Mouse (Mus musculus): Measurements from ENCODE around the gene Mtfp1. TPM values are rescaled to one million over a fixed set of nuclear protein-coding genes. Genes with fewer than 3 reads are reported as not detected.
A peak's percentile ranks its signal among the peaks of the same experiment; 100 is the strongest.

Gene Mtfp1
- polyA plus RNA-seq, 1 experiment from 2014 or later, result 14.5 TPM

DNA sequence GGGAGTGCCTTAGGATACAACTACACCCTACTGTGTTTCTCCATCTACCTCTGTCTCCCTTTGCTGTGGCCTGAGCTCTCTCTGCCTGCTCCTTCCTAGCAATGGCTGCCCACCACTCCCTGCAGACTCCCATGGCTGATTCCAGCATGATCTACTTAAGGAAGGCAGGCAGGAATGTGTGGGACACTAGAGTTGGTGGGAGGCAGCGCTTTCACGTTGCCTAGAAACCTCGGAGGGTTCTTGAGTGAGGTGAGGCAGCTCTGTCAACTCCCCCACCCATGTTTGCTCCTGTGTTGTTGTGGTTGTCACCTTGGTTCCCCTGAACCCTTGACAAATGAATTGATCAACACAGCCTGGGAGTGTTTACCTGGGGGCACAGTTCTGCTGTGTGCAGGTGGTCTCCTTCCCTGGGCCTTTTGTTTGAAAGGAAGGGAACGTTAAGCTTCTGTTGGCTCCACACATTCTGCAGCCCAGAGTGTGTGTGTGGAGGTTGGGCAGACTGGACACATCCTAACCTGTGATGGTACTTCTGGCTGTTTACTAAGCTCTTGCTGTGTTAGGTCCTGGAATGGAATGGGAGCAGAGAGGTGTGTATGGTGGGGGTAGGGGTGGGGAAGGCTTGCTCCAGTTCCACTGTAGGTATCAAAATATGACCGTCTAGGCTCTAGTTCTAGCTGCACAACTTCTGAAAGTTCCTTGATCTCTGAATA, 34.2 kb downstream of the Mtfp1 start:
- ATAC-seq (ENCODE audit: insufficient number of reproducible peaks, insufficient read depth, low FRiP score, low read depth), result no peak
- no peaks in the 10 kb centered on the region for H3K9me3 ChIP-seq (ENCODE audit: control insufficient read depth, low read depth, low read length)
- no peaks in the 10 kb centered on the region for H3K4me1 ChIP-seq (ENCODE audit: control insufficient read depth, insufficient read depth, low read length)
- no peak overlapping the region for H3K9ac ChIP-seq (replicated peaks; ENCODE audit: low read depth, low read length)
- H3K4me3 ChIP-seq (ENCODE audit: low read depth, low read length), result no peak overlapping the region
- 48% methylated on average over 5 of the region's 5 CpGs for WGBS
- no peak overlapping the region for H3K4me2 ChIP-seq (replicated peaks; ENCODE audit: low read depth, low read length)
- H3K36me3 ChIP-seq (ENCODE audit: control insufficient read depth, insufficient read depth, low read length), result no peaks in the 10 kb centered on the region
- no peaks in the 10 kb centered on the region for H3K27me3 ChIP-seq (ENCODE audit: control insufficient read depth, insufficient read depth, low read length)
- H3K27ac ChIP-seq (ENCODE audit: low read length), result no peak overlapping the region

DNA sequence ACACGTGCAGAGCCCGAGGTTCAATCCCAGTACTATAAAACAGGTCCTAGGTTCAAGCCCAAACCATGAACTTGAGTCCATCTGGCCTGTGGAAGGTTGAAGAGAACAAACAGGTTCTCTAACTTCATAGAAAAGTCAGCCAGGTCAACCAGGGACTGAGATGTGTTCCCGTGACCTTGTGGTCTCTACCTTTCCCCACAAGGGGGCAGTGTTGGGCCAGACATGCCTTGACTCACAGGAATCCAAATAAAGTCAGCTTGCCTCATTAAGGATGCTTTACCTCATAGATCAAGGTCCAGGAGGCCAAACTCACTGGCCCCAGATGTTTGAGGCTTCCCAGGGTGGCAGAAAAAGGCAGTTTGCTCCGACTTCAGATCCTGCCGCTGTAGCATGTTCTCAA, 41.7 kb downstream of the Mtfp1 start:
- Histone ChIP-seq H3K9ac (replicated peaks; ENCODE audit: low read depth, low read length) (no peak overlapping the region), H3K4me2 (replicated peaks; ENCODE audit: low read depth, low read length) (no peak overlapping the region)

DNA sequence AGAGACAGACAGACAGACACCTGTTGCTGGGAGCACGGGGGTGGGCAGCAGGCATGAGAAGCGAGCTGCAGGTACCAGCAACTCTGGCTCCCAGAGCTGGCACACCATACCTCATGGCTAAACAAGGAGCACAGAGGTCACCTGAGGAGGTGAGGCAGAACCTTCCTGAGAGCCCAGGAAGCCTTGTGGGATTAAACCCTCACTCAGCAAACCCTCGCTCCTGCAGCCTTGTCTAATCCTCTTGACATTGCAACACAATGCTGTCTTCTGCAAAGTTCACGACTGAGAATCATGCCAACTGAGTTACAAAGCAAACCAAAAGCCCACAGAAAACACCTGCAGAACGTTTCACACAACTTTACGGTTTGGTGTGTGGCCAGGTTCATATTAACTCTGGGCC, 46.8 kb downstream of the Mtfp1 start:
- Histone ChIP-seq H3K27me3 (ENCODE audit: control insufficient read depth, insufficient read depth, low read length) (no peaks in the 10 kb centered on the region), H3K9me3 (ENCODE audit: control insufficient read depth, low read depth, low read length) (no peaks in the 10 kb centered on the region), H3K4me2 (replicated peaks; ENCODE audit: low read depth, low read length) (no peak overlapping the region), H3K4me1 (ENCODE audit: control insufficient read depth, insufficient read depth, low read length) (no peaks in the 10 kb centered on the region), H3K27ac (ENCODE audit: low read length) (no peak overlapping the region), H3K36me3 (ENCODE audit: control insufficient read depth, insufficient read depth, low read length) (no peaks in the 10 kb centered on the region), H3K9ac (replicated peaks; ENCODE audit: low read depth, low read length) (no peak overlapping the region), H3K4me3 (ENCODE audit: low read depth, low read length) (no peak overlapping the region)
- ATAC-seq (ENCODE audit: insufficient number of reproducible peaks, insufficient read depth, low FRiP score, low read depth), result no peak
- WGBS, result 92% methylated on average over 6 of the region's 6 CpGs

More for the DNA sequence above, 41.7 kb downstream of the Mtfp1 start:
- no peak for ATAC-seq (ENCODE audit: insufficient number of reproducible peaks, insufficient read depth, low FRiP score, low read depth)
- no peaks in the 10 kb centered on the region for H3K36me3 ChIP-seq (ENCODE audit: control insufficient read depth, insufficient read depth, low read length)
- no peaks in the 10 kb centered on the region for H3K9me3 ChIP-seq (ENCODE audit: control insufficient read depth, low read depth, low read length)
- 24% methylated on average over 5 of the region's 5 CpGs for WGBS
- H3K27ac ChIP-seq (ENCODE audit: low read length), result no peak overlapping the region
- H3K27me3 ChIP-seq (ENCODE audit: control insufficient read depth, insufficient read depth, low read length), result no peaks in the 10 kb centered on the region
- no peaks in the 10 kb centered on the region for H3K4me1 ChIP-seq (ENCODE audit: control insufficient read depth, insufficient read depth, low read length)
- H3K4me3 ChIP-seq (ENCODE audit: low read depth, low read length), result no peak overlapping the region

DNA sequence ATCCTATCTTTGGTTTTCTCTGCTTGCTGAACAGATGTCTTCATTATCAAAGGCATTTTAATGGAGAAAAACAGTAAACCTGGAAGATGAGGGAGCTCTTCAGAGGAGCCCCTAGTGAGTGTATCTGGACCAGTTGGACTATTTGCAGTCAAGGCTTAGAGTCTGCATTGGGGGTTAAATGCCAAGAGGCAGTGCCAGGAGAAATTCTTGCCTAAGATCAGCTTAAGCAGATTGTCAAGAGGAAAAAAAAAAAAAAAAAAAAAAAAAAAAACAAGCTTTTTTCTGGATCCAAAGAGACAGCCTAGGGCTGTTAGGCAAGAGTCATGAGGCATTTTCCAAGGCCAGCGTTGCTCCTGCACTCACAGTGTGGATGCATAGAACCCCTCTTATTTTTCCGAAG, 47.5 kb downstream of the Mtfp1 start:
- no peaks in the 10 kb centered on the region for H3K9me3 ChIP-seq (ENCODE audit: control insufficient read depth, low read depth, low read length)
- no peak overlapping the region for H3K9ac ChIP-seq (replicated peaks; ENCODE audit: low read depth, low read length)
- ATAC-seq (ENCODE audit: insufficient number of reproducible peaks, insufficient read depth, low FRiP score, low read depth), result no peak
- no peaks in the 10 kb centered on the region for H3K4me1 ChIP-seq (ENCODE audit: control insufficient read depth, insufficient read depth, low read length)
- H3K36me3 ChIP-seq (ENCODE audit: control insufficient read depth, insufficient read depth, low read length), result no peaks in the 10 kb centered on the region
- 95% methylated on average over 2 of the region's 2 CpGs for WGBS
- no peak overlapping the region for H3K4me2 ChIP-seq (replicated peaks; ENCODE audit: low read depth, low read length)
- no peak overlapping the region for H3K4me3 ChIP-seq (ENCODE audit: low read depth, low read length)
- H3K27me3 ChIP-seq (ENCODE audit: control insufficient read depth, insufficient read depth, low read length), result no peaks in the 10 kb centered on the region
- H3K27ac ChIP-seq (ENCODE audit: low read length), result no peak overlapping the region

DNA sequence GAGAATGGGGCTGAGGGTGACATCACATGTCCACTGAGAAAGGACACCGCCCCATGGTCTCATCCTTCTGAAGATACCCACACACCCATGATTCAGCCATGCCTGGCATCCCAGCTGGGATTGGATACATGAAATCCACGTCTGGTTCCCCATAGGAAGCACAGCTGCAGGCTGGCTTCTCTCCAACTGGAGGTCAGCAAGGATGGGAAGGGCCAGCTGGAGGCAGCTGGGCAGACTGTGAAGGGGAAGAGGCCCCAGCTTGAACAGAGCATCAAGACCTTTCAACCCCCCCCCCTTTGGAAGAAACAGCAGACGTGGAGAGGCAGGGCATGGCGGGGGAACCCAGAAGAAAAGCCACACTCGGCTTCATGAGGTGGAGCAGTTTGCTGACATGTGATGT, 48.7 kb downstream of the Mtfp1 start:
- H3K36me3 ChIP-seq (ENCODE audit: control insufficient read depth, insufficient read depth, low read length), result no peaks in the 10 kb centered on the region
- H3K4me3 ChIP-seq (ENCODE audit: low read depth, low read length), result no peak overlapping the region
- H3K27me3 ChIP-seq (ENCODE audit: control insufficient read depth, insufficient read depth, low read length), result no peaks in the 10 kb centered on the region
- no peak overlapping the region for H3K9ac ChIP-seq (replicated peaks; ENCODE audit: low read depth, low read length)
- 64% methylated on average over 4 of the region's 5 CpGs for WGBS
- H3K9me3 ChIP-seq (ENCODE audit: control insufficient read depth, low read depth, low read length), result no peaks in the 10 kb centered on the region
- ATAC-seq (ENCODE audit: insufficient number of reproducible peaks, insufficient read depth, low FRiP score, low read depth), result no peak
- H3K4me1 ChIP-seq (ENCODE audit: control insufficient read depth, insufficient read depth, low read length), result no peaks in the 10 kb centered on the region
- H3K4me2 ChIP-seq (replicated peaks; ENCODE audit: low read depth, low read length), result no peak overlapping the region
- no peak overlapping the region for H3K27ac ChIP-seq (ENCODE audit: low read length)

DNA sequence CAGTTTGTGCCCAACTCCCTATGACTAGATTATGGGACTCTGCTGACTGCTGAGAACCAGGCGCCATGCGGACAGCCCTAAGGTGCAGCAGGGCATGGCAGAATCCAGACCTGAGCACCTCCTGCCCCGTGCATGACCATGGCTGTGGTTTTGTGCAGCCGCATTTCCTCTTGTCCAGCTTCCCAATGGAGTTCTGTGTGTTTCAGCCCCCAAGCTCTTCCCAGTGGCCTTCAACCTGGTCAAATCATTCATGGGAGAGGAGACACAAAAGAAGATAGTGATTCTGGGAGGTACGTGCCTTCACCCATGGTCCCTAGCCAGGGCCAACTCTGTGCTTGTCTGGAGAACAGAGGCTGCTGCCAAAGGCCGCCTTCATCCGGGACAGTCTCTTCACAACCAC, 52.2 kb downstream of the Mtfp1 start:
- H3K4me1 ChIP-seq (ENCODE audit: control insufficient read depth, insufficient read depth, low read length), result no peaks in the 10 kb centered on the region
- H3K27ac ChIP-seq (ENCODE audit: low read length), result no peak overlapping the region
- WGBS, result 91% methylated on average over 7 of the region's 7 CpGs
- H3K4me2 ChIP-seq (replicated peaks; ENCODE audit: low read depth, low read length), result no peak overlapping the region
- H3K27me3 ChIP-seq (ENCODE audit: control insufficient read depth, insufficient read depth, low read length), result no peaks in the 10 kb centered on the region
- H3K9ac ChIP-seq (replicated peaks; ENCODE audit: low read depth, low read length), result no peak overlapping the region
- H3K9me3 ChIP-seq (ENCODE audit: control insufficient read depth, low read depth, low read length), result no peaks in the 10 kb centered on the region
- H3K4me3 ChIP-seq (ENCODE audit: low read depth, low read length), result no peak overlapping the region
- no peak for ATAC-seq (ENCODE audit: insufficient number of reproducible peaks, insufficient read depth, low FRiP score, low read depth)
- H3K36me3 ChIP-seq (ENCODE audit: control insufficient read depth, insufficient read depth, low read length), result no peaks in the 10 kb centered on the region

Small RNA genes lying within 50 kb of the gene (microRNA-seq; reads per million reads assigned to microRNA genes)
- 2.6 reads per million, percentile 2 among the genes with 10 or more reads in this experiment for gene Mir3060

Other genes starting within 250 kb of the Mtfp1 start
- gene Osbp2, start 231.5 kb downstream of the Mtfp1 start, polyA plus RNA-seq (2014; fragmentation: Nextera tagmentation; extraction: Ambion mirVana), result 0.39 and 0.69 TPM in 2 replicates
- 0.12 and 0.13 TPM in 2 replicates for gene 4921536K21Rik, start 200.3 kb downstream of the Mtfp1 start, polyA plus RNA-seq (2014; fragmentation: Nextera tagmentation; extraction: Ambion mirVana)
- 12.3 and 13.2 TPM in 2 replicates for gene Dusp18, start 200.2 kb downstream of the Mtfp1 start, polyA plus RNA-seq (2014; fragmentation: Nextera tagmentation; extraction: Ambion mirVana)
- gene Slc35e4, start 180.8 kb downstream of the Mtfp1 start, polyA plus RNA-seq (2014; fragmentation: Nextera tagmentation; extraction: Ambion mirVana), result 3.7 and 4.1 TPM in 2 replicates
- gene Tcn2, start 163.3 kb downstream of the Mtfp1 start, polyA plus RNA-seq (2014; fragmentation: Nextera tagmentation; extraction: Ambion mirVana), result 38.9 and 42.2 TPM in 2 replicates
- 62.0 and 64.9 TPM in 2 replicates for gene Pes1, start 131.5 kb downstream of the Mtfp1 start, polyA plus RNA-seq (2014; fragmentation: Nextera tagmentation; extraction: Ambion mirVana)
- 0.22 and 0.29 TPM in 2 replicates for gene 4930556J24Rik, start 118.7 kb downstream of the Mtfp1 start, polyA plus RNA-seq (2014; fragmentation: Nextera tagmentation; extraction: Ambion mirVana)
- 13.1 and 15.3 TPM in 2 replicates for gene Gal3st1, start 111.8 kb downstream of the Mtfp1 start, polyA plus RNA-seq (2014; fragmentation: Nextera tagmentation; extraction: Ambion mirVana)
- gene Sec14l4, start 64.0 kb downstream of the Mtfp1 start, polyA plus RNA-seq (2014; fragmentation: Nextera tagmentation; extraction: Ambion mirVana), result 0.51 and 0.76 TPM in 2 replicates
- gene Sec14l3, start 30.6 kb downstream of the Mtfp1 start, polyA plus RNA-seq (2014; fragmentation: Nextera tagmentation; extraction: Ambion mirVana), result not detected in 2 replicates
- 1.4 and 1.7 TPM in 2 replicates for gene Sec14l2, start 28.0 kb upstream of the Mtfp1 start, polyA plus RNA-seq (2014; fragmentation: Nextera tagmentation; extraction: Ambion mirVana)
- gene Rnf215, start 39.8 kb upstream of the Mtfp1 start, polyA plus RNA-seq (2014; fragmentation: Nextera tagmentation; extraction: Ambion mirVana), result 32.3 and 32.7 TPM in 2 replicates
- gene Ccdc157, start 64.8 kb upstream of the Mtfp1 start, polyA plus RNA-seq (2014; fragmentation: Nextera tagmentation; extraction: Ambion mirVana), result 4.4 and 5.7 TPM in 2 replicates
- gene Sf3a1, start 64.9 kb upstream of the Mtfp1 start, polyA plus RNA-seq (2014; fragmentation: Nextera tagmentation; extraction: Ambion mirVana), result 55.3 and 59.2 TPM in 2 replicates
- gene Tbc1d10a, start 91.3 kb upstream of the Mtfp1 start, polyA plus RNA-seq (2014; fragmentation: Nextera tagmentation; extraction: Ambion mirVana), result 17.2 and 19.3 TPM in 2 replicates
- 2.6 and 3.3 TPM in 2 replicates for gene Castor1, start 122.8 kb upstream of the Mtfp1 start, polyA plus RNA-seq (2014; fragmentation: Nextera tagmentation; extraction: Ambion mirVana)
- 0.18 TPM in 1 of 2 replicates, not detected in the other for gene Osm, start 141.0 kb upstream of the Mtfp1 start, polyA plus RNA-seq (2014; fragmentation: Nextera tagmentation; extraction: Ambion mirVana)
- 0.30 and 0.32 TPM in 2 replicates for gene Lif, start 162.1 kb upstream of the Mtfp1 start, polyA plus RNA-seq (2014; fragmentation: Nextera tagmentation; extraction: Ambion mirVana)